Mouse (Mus musculus) cerebellum, postnatal 36 days (tissue): ENCODE measurements around the gene Mia3.
"Not testable (repeated sequence)": the region's sequence is repeated elsewhere in the genome, so short reads cannot be mapped to it uniquely, and the experiment has no call there.

ENCODE experiments used
- DNase-seq, 2 experiments: peaks; one replicate each; pipeline ENCODE4 v3.0.0; 2021 to 2022; ENCODE audit warnings: mixed read lengths in 2 of 2

Mia3 gene

DNA sequence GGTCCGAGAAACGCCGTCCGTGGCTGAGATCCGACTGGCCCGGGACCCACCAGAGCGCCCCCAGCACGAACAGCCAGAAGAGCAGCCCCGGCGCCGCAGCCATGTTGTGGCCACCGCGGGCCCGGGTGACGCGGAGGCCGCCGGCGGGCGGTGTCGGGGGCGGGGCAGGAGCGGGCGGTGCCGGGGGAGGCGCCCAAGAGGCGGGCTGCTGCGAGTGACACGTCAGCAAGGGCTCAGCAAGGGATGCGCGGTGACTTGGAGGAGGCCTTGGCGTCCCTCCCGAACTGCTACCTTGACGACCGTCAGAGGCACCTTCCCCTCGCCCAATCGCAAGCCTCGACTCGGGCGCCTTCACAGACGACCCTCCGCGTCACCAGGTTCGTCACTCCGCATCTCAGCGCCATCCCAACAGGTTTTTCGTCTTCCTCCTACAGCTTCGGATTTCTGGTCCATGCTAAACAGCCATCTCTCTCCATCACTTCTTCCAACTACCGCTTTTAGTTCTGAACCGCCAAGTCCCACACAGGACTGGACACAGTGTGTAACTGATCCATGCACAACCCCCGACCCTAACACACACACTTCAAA lies at the start of gene Mia3:
Gene Mia3 (minus strand): TSS at position 127 of the 588 bp plus-strand sequence.
- DNase-seq: peak; percentile 98 to 99

DNA sequence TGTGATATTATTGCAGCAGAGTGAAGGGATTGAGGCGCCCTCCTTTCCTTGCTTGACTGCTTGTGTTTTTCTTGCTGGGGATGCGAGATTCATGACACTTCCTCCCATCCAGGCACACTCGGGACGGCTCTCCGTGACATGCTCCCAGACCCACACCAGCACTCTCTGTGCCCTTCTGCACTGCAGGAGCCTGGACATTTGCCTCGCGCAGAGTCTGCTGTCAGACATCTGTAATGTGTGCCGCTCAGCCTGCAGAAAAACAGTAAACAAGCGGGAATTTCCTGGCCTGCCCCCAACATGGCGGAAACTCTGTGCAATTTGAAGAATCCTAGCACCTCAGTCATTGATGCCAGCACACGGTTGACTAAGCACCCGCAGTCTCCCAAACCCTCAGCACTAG lies 48.5 kb upstream of the Mia3 start, which contains the start of gene Hhipl2:
Gene Hhipl2 (plus strand): TSS at position 343 of the 400 bp plus-strand sequence.
- DNase-seq: no peak

DNA sequence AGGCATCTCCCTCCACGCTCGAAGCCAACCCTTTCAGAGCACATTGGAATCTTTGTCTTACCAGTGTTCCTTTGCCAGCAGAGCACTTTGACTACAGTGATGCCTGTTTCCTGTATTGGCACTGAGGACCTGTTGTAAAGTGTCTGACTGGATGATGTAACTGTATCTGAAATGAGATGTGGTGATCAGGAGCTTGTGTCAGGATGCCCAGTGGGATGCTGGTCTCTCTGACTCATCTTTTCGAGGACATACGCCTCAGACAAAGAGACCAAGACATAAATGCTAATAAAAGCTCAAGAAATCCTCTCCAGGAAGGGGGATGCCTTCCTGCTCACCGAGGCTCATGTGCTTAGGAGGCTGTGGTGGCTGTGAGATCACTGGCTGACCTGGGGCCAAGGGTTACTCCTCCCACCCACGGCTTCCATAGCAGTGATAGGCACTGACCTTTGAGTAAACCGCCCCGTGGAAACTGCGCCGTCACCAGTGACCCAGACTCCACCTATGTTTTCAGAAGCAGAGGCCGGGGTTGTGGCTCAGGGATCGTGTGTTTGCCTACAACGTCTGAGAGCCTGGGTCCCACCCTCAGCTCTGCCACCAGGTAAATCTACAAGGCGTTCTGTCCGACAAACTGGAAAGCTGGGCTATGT lies 44.9 kb upstream of the Mia3 start:
- no peak for DNase-seq

DNA sequence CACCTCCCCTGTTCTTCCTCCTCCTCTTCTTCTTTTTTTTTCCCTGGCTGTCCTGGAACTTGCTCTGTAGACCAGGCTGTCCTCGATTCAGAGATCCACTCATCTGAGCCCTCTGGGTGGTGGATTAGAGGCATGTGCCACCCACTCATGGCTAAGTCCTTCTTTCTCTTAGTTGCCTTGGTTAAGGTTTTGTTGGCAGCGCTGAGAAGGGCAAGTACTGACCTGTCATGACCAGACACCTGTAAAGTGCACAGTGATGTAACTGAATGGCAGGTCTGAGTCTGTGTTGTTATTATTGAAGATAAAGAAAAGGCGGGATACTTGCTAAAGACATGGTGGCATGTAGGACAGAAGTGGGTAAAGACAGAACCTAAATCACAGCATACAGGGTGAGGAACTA lies 34.0 kb upstream of the Mia3 start:
- DNase-seq: no peak

DNA sequence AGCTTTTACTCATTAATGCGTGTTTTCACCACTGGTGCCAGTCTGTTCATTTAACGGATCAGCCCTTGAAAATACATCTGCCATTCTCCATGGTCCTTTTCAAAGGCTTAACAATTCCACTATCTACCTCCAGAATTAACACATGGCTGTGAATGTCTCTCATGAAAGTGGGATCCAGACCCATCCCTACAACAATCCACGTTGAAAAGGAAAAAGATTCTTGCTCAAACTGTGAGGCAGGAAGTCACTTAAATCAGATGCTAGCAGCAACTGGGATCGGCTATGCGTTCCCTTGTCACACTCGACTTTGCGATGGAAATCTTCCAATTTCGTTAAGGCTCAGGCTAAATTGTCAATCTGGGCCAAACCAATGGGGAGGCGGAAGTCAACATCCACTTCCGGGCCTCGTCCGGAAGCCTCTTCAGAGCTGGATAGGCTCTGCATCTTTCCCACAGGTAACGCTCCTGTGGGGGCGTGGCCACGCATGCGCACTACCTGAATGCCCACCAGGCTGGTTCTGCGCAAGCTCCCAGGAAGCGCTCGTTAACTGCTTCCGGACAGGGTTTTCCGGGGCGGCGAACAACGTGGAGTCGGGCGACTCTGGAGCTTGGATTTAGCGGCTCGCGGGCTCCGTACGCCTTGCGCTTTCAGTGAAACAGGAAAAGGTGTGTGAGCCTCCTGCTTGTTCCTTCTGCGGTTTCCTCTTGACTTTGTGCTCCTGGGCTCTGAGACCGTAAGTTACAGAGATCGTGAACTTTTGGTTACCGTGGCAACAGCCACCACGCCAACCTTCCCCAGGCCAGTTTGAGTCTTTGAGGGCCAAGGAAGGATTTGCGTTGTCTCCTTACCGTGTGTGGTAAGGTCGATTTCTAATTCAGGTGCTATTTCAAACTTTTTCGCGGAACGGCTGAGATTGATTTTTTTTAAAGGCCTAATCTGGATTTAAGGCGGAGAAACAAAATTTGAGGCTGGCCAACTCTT lies 19.4 kb upstream of the Mia3 start, which contains the start of gene Taf1a:
Gene Taf1a (plus strand): TSS at position 556 of the 981 bp plus-strand sequence.
- peak; percentile 92 to 96 for DNase-seq

DNA sequence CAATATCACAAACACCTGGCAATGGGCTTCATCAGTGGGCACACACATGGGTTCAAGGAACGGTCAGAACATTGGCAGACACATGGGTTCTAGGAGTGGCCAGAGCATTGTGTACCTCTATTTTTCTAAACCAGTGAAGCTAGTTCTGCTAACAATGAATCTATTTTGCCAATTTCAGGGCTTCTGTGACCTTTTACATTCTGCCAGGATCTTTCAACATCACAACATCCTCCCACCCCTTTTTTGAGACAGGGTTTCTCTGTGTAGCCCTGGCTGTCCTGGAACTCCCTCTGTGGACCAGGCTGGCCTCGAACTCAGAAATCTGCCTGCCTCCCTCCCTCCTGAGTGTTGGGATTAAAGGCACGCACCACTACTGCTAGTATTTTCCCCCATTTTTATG lies 18.1 kb upstream of the Mia3 start:
- not testable (repeated sequence) for DNase-seq

DNA sequence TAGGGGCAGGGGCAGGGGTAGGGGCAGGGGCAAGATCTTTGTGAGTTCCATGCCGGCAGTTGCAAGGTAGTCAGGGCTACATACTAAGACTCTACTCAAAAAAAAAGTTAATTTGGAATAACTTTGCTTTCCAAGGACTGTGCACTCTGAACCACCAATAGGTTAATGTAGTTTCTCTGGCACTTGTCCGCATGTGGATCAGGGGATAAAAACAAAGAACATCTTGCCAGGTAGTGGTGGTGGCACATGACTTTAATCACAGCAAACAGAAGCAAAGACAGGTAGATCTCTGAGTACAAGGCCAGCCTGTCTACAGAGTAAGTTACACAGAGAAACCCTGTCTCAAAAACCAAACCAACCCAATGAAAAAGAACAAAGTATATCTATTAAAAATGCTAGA lies 13.3 kb upstream of the Mia3 start:
- DNase-seq: no peak

DNA sequence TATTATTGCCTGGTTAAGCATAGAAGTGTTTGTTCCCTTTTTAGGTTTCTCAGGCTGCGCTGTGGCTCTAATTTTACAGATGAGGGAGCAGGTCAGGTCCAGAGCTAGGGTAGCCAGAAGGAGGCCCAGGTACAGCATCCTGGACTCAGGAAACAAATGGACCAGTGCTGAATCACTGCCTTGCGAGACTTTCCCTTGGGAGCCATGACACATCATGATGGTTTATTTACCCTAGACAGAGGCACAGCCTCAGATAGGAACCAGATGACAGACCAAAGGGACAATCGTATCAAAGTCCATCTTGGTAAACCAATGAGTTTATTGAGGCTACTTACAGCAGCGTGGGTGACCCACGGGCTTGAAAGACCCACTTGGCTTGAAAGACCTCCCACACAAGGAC lies 12.5 kb upstream of the Mia3 start:
- DNase-seq: no peak

DNA sequence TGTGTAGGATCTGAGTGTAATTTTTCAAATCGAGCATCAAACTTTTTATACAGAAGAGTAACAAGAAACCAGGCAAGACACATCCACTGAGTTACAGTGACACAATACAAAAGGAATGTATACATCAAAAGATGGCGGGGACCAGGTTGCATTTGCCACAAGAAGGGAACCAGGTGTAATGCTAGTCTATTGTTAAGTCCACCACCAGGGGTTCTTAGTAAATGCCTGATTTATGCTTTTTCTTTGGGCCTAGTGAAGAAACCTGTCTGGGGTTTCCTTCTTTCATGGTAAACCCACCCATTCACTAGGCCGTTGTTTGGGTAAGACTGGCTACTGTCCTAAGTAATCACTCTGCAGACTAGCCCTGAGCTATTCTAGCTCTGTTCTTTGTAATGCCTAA lies 10.0 kb upstream of the Mia3 start:
- not testable (repeated sequence) for DNase-seq

DNA sequence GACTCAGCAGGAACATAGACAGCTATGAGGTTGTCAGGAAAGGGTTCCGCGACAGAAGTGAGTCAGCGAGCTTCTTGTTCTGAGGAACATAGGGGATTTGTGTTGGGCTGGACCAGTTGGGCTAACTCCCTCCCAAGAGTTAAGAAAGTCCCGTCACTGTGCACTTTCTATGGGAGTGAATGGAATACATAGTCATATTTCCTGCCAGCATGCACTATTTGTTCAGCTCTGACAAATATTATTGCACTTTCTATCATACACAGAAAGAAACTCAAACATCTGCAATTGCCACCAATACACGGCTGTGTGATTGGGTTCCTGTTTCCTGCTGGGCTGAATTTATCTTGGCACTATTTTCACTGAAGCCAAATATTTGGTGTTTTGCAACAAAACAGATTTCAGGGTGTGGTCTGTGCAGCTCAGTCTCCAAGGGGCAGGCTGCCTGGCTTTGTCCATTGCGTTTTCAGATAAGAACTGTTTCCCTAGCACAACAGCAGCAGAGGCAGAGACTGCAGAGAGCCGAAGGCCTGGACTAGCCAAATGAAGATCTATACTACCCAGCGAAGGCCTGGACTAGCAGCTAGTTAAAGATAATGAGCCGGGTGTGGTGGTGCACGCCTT lies 9.1 kb upstream of the Mia3 start:
- no peak for DNase-seq

DNA sequence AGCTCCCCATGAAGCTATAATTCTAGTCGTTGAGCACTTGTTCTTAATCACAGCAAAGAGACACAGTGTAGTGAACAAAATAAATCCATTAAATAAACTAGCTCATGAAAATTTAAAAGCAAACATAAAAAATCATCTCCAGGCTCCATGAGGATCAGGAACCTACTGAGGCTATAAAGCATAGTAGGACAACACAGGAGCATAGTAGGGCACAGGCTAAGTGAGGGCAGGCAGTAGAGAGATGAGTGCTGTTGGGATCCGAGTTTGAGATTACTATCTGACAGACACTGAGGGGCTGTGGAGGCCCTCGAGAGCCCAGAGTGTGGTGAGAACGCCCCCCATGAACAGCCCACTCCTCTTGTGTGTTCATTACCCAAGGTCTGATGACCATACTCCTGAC lies 7.7 kb upstream of the Mia3 start:
- no peak for DNase-seq

DNA sequence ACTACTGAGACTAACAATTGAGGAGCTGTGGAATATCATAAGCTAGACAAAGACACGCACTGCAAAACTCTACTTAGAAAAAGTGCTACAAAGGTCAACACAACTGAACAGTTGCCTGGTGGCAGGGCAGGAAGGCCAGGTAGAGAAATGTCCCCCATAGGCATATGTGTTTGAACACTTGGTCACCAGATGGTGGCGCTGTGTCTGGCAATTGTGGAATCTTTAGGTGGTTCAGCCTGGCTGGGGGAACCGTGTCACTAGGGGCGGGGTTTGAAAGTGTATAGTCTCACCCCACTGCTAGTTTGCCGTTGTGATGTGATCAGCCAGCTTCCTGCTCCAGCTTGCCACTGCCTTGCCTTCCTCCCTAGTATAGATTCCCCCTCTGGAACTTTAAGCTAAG lies 5.4 kb upstream of the Mia3 start:
- no peak for DNase-seq

DNA sequence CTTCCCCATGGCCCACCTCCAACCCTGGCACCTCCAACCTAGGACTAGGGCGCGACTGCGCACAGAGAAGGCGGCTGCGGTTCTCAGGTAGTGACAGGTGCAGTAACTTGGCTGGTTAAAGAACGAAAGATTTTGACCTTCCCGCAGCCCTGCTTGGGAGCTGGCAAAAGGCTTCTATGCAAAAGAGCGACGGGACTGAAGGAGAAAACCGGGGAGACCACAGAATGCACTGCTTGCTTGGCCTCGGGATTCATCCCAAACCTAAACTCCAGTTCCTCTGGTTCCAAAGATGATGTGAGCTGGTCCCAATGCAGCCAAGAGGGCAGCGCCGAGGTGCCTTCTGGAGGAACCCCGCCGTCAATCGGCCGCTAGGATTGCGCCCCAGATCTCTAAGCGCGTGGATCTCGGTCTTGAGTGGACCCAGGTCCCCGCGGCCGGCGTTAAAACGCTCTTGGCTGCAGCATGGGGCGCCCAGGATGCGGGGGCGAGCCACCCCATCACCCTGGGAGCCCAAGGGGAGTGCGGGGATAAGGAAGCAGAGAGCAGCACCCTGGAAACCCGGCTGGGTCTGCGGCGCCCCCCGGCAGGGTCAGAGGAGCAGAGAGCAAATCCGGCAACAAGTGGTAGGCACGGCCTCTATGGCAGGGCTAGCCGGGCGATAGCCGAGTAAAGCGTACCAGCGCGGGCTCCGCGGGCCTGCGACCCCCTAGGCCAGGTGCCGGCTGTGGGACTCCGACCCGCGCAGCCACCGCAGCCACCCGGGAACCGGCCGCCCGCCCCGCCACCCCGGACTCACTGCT lies 552 bp downstream of the Mia3 start:
- peak; percentile 37 to 39 for DNase-seq

DNA sequence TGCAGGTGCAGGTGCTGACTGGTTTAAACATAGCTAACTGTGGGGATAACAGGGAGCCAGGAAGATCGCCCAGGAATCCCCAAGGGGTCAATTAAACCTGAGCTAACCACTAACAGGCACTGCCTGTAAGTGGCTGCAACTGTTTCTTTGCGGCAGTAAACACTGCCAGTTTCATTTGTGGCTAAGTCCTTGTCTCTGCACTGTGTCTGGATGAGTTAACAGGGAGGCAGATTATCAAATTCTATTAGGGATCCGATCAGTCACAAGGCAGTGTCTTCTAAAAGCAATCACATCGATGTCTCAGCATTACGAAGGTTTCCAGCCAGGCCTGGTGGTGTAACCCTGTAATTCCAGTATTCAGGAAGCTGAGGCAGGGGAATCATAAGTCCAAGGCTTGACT lies 3.0 kb downstream of the Mia3 start:
- no peak for DNase-seq

DNA sequence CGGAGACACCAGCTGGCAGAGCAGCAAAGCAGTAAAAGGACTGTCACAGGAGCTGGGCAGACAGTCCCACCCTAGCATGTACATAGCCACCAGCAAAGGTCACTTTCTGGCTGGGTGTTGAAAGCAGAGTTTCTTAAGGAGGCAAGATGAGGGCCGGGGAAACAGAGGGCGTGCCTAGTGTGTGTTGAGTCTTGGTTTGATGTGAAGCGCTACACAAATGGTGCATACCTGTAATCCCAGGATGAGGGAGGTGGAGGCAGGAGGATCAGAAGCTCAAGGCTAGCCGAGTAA lies 5.8 kb downstream of the Mia3 start:
- DNase-seq: no peak

DNA sequence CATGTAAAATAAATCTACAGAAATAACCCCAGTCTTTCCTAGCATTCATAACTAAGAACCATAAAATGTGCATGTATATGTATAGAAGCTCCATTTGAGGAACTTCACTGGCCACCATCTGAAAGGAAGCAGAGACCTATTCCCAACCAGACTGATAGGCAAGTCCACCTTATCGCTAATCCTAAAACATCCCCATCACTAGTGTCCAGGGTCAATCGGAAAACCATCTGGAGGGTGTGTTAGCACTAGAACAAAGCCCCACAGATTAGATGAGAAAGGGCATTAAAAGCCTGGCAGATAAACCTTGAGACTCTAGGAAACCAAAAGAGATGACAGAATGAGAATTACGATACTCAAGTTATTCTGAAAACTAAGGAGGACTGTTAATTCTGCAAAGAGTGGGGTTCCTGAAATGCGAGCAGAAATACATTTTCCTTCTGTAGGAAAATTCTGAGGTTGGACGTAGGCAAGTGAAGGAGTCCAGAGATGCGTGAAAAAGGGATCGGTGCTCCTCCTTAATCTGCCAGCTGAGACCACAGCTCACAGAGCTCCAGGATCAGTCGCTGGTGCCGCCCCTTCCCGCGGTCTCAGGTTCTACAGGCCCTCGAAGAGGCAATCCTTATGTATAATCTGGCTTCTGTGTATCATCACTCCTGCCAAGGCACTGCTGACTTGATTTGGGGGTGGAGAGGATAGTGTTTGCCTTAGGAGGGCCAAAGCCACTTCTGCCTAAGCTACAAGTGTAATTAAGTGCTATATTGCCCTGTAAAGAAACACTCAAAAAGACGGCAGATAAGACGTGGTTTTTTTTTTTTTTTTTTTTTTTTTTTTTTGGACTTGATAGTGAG lies 6.4 kb downstream of the Mia3 start:
- DNase-seq: no peak

DNA sequence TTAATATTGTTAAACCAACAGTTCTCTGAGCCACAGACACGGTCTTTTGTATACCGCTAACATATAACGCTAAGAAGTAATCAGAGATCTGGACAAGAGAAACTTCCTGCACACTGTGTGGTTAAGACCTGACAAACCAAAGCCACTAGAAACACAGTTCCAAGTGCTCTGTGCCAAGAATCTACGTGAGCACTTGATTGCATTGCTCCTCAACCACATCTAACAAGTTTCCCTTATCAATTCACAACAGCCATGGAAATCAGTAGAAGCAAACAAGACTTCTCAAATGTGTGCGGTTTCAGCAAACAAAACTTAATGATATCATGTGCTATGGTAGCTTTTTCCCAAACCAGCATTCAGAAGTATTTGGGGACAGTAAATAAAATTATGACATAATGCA lies 7.1 kb downstream of the Mia3 start:
- DNase-seq: no peak

DNA sequence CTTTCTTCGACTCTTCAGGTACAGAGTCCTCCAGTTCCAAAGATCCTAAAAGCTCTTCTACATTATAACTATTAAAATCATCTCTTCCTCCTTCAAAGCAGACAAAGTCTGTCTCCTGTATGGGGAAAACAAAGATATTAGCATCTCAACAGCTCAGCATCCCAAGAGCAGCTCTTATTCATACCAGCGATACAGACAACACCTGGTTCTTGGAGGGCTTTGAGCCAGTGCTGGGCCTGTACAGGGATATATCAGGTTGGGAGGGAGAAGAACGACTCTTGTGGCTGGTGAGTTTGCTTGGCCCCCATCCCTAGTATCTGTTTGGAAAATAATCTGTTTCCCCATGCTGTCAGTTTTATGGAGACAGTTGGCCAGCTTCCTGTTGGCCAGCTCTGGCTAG lies 10.5 kb downstream of the Mia3 start:
- DNase-seq: no peak

DNA sequence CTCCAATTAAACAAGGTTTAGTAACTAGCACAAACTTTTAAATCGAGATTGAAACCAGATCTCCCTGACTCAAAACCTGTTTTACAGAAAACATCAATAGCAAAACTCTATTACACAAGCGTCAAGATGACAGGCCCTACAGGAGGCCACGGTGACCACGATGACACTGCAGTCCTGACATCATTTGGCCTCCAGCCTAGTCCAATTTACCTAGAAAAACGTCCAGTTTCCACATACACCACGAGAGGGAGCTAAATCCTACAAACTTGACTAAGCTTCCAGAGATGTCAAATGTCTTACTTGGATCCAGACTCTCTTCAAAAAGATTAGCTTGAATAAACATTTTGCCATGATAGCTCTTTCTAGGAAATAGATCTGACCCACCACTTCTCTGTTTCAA lies 19.5 kb downstream of the Mia3 start:
- peak; percentile 56 to 78 for DNase-seq

DNA sequence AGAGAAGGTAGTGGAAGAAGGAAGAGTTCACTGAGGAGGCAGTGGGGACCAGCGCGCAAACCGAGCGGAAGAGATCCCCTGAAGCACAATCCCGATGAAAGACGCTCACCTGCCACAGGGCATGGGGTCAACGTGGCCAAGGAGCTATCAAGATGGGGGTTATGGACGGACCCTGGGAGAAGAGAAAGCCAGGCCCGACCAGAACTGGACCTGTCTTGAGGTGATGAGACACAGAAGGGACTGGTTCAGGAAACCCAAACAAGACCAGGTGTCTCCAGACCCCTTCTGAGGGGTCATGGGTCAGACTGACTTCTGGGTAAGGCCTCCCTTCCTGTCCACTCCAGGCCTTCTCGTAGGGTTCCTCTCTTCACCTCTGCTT lies 23.5 kb downstream of the Mia3 start:
- no peak for DNase-seq
